Mouse (Mus musculus) splenic B cell, adult 2 months (primary cell): ENCODE data around the gene Dennd5b.

Experiments
- DNase-seq: peaks from one replicate; pipeline ENCODE4 v3.0.0-alpha.2; 2011; ENCODE audit warnings: low read depth, low spot score
- H3K27me3 ChIP-seq: 2 replicates; pipeline ENCODE4 v1.6.1; 2012; ENCODE audit warnings: mild to moderate bottlenecking, low read length, moderate library complexity, mixed read lengths; ENCODE audit not compliant: control insufficient read depth, poor library complexity, insufficient read depth, severe bottlenecking
- H3K36me3 ChIP-seq: 2 replicates; pipeline ENCODE4 v1.6.1; 2012; ENCODE audit warnings: mild to moderate bottlenecking, low read length, moderate library complexity, mixed read lengths; ENCODE audit not compliant: control insufficient read depth, poor library complexity, insufficient read depth, severe bottlenecking

Dennd5b gene

DNA sequence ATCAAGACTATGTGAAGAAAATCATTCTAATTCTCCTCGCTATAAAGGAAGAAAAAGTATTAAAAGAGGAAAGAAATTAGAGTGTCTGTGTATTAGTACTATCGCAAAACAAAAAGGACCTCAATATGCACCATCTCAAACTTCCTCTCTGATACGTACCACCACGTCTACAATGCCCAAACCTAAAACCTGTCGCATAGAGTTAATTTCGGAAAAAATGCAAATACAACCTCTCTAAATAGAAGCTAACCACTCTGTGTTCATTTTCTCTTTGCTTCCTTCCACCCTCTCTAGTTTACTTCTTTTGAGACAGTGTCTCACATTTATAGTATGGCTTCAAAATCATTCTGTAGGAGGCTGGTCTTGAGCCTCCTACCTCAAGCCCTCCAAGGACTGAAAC lies 9.1 kb downstream of the Dennd5b start:
- Histone ChIP-seq H3K36me3 (no peaks in the 10 kb centered on the region; the same call in 1 of the 2 replicates), H3K27me3 (no peaks in the 10 kb centered on the region)
- peak; percentile 73 for DNase-seq

GRCm38 (mm10) chr6:149077136-149077808 lies 24.2 kb downstream of the Dennd5b start:
- peaks cover 3% of the 10 kb centered on the region; the same call in 1 of the 2 replicates for H3K36me3 ChIP-seq
- no peak for DNase-seq
- H3K27me3 ChIP-seq = no peaks in the 10 kb centered on the region

GRCm38 (mm10) chr6:149073854-149074253 lies 27.6 kb downstream of the Dennd5b start:
- no peak for DNase-seq
- Histone ChIP-seq H3K36me3 (peaks cover 4% of the 10 kb centered on the region; the same call in 1 of the 2 replicates), H3K27me3 (no peaks in the 10 kb centered on the region)

GRCm38 (mm10) chr6:149072873-149073272 lies 28.6 kb downstream of the Dennd5b start:
- no peak for DNase-seq
- Histone ChIP-seq H3K27me3 (no peaks in the 10 kb centered on the region), H3K36me3 (peaks cover 4% of the 10 kb centered on the region; the same call in 1 of the 2 replicates)

GRCm38 (mm10) chr6:149070592-149071124 lies 30.8 kb downstream of the Dennd5b start:
- DNase-seq = no peak
- peaks cover 4% of the 10 kb centered on the region; the same call in 1 of the 2 replicates for H3K36me3 ChIP-seq
- H3K27me3 ChIP-seq = no peaks in the 10 kb centered on the region

GRCm38 (mm10) chr6:149063382-149063781 lies 38.1 kb downstream of the Dennd5b start:
- Histone ChIP-seq H3K36me3 (peaks cover 4% of the 10 kb centered on the region; the same call in 1 of the 2 replicates), H3K27me3 (no peaks in the 10 kb centered on the region)
- no peak for DNase-seq

DNA sequence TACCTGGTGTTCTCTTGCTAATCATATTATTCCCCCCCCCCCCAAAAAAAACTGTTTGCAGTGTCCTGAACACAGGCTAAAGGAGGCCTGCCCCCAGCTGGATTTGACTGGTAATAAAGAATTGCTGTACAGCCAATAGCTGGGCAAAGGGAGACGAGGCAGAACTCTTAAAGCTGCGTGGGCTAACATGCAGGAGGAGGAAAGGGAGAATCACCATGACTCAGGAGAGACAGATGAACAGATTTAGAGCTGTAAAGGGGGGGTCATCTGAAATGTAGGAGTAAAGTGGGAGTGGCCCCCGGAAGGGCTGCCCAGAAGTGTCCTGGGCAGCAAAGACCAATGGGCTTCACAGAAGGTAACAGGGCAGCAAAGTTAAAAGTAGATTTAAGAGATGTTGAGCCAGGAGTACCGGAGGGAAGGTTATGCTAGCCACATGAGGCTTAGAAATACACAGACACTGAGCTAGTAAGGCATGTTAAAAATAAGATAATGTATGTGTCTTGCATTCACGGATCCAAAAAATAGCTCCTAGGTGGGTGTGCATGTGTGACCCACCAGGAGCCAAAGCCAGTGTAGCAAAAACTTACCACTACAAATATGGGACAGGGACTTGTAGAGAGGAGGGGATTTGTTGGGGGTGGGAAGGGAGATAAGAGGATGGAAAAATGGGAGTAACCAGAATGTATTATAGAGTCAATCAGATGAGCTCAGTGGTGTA lies 40.7 kb downstream of the Dennd5b start:
- no peak for DNase-seq
- H3K27me3 ChIP-seq = no peaks in the 10 kb centered on the region
- peaks cover 4% of the 10 kb centered on the region; the same call in 1 of the 2 replicates for H3K36me3 ChIP-seq

GRCm38 (mm10) chr6:149057947-149058391 lies 43.5 kb downstream of the Dennd5b start:
- peak; percentile 76 for DNase-seq
- H3K27me3 ChIP-seq = no peaks in the 10 kb centered on the region
- H3K36me3 ChIP-seq = peaks cover 4% of the 10 kb centered on the region

DNA sequence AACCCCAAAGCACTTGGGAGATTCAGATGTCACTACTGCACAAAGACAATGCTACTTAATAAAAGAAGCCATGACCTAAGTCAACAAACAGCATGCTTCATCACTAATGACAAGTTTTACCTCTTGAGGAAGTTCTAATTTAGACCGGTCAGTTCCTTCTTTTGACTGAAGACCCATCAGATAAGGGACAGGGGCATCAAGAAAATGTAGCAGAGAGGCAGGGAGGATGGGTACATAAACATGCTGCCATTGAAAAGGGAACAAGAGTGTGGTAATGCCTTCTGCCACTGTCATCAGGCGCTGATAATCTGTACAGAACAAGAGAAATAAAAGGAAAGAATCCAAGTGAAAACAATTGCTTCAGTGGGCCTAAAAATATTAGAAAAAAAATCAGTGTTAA lies 46.7 kb downstream of the Dennd5b start:
- no peak for DNase-seq
- Histone ChIP-seq H3K27me3 (no peaks in the 10 kb centered on the region), H3K36me3 (peaks cover 8% of the 10 kb centered on the region)

GRCm38 (mm10) chr6:149050978-149051723 lies 50.3 kb downstream of the Dennd5b start:
- Histone ChIP-seq H3K27me3 (no peaks in the 10 kb centered on the region), H3K36me3 (peaks cover 11% of the 10 kb centered on the region; the same call in 1 of the 2 replicates)
- no peak for DNase-seq

DNA sequence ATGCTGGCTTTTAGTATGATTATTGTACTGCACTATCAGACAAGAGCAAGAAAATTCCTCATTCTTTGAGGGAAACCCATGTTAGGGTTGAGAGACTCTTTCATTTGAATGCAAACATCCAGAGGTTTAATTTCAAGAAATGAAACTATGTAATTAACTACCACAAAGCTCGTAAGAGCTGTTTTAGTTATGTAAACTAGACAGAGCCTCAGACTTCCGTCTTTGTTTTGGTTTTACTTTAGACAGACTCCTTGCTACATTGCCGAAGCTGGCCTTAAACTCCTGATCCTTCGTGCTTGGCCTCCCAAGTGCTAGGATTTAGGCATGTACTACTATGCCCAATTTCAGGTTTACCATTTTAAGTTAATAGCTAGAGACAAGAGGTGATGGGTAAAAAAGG lies 61.4 kb downstream of the Dennd5b start:
- no peaks in the 10 kb centered on the region for H3K27me3 ChIP-seq
- DNase-seq = peak; percentile 63

DNA sequence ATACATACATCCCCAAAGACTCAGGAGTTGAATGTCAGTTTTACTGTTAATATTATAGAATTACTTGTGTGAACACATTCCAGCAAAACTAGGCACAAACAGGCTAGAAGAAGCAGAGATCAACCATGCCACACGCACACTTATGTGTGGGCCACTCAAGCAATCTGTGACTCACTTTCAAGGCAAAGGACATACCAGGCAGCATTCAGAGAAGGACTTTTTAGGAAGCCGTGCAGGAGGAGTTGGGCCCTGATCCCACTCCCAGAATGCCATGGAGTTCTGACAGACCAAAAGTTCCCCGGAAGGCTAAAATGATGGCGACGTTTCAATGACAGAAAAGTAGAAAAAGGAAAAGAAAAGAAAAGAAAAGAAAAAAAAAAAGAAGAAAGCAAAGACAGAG lies 69.3 kb downstream of the Dennd5b start:
- no peak for DNase-seq
- no peaks in the 10 kb centered on the region for H3K27me3 ChIP-seq
- H3K36me3 ChIP-seq = peaks cover 13% of the 10 kb centered on the region; the same call in 1 of the 2 replicates

More for the DNA sequence above, 61.4 kb downstream of the Dennd5b start:
- H3K36me3 ChIP-seq = peaks cover 7% of the 10 kb centered on the region; the same call in 1 of the 2 replicates

- no peak for DNase-seq
- Histone ChIP-seq H3K36me3 (peaks cover 18% of the 10 kb centered on the region; the same call in 1 of the 2 replicates), H3K27me3 (no peaks in the 10 kb centered on the region)
These were observed 70.1 kb downstream of the Dennd5b start for GRCm38 (mm10) chr6:149031377-149031776.

DNA sequence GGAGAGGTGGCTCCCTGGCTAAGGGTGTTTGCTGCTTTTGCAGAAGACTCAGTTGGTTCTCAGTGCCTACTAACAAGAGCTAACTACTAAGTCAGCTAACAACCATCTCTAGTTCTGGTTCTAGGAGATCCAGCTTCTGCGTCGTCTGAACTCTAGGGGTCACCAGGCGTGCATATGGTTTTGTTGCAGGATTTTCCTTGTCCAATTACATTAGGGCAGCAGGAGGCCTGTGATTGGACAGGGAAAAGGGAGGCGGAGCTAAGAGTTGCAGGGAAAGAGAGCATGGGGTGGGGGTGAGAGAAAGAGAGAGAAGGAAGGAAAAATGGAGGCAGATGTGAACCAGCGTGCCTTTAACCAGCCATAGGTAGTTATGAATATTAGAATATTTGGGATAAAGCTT lies 83.0 kb downstream of the Dennd5b start:
- H3K27me3 ChIP-seq = no peaks in the 10 kb centered on the region
- DNase-seq = no peak
- H3K36me3 ChIP-seq = peaks cover 8% of the 10 kb centered on the region; the same call in 1 of the 2 replicates
